Mouse (Mus musculus) 3T3-L1 (cell line): ENCODE results near the gene Vmn1r68.

Experiments
- DNase-seq: peaks from one replicate; pipeline ENCODE4 v3.0.0-alpha.2; 2015; ENCODE audit warnings: low read depth, low spot score

Vmn1r68 gene

DNA sequence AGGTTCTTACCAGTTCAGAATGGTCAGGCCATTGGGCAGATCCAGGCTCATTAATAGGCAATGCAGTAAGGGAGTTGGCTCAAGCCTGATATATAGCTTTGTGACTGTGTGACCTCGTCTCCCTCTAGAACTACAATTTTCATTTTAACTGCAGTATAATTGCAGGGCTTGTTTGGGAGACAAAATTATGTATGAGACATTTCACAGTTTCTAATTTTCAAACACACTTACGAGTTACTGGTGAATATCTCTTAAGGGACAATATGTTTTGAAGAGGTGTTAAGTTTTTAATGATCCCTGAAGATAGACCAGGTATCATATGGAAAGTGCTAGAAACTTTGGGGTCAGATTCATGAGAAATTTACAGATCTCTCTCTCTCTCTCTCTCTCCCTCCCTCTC lies at the start of gene Vmn1r68:
Gene Vmn1r68 (minus strand): TSS at position 101 of the 400 bp plus-strand sequence.
- no peak for DNase-seq

DNA sequence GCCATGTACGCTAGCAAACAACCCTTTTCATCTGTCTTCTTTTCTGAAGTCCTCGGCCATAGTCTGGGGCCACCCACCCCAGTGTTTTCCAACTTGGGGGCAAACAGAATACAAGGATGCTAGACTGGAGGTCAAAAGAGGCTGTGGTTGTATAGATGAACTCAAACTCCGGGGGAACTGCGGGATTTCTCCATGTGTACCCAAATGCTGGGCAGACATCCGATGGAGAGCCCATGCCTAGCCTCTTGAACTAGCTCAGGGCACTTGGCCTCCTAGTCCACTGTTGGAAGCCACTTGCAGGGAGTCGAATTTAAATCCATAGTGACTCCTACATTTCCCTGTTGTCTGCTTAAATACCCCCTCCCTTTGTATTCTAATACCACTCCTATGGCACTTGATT lies 62.7 kb downstream of the Vmn1r68 start:
- no peak for DNase-seq

DNA sequence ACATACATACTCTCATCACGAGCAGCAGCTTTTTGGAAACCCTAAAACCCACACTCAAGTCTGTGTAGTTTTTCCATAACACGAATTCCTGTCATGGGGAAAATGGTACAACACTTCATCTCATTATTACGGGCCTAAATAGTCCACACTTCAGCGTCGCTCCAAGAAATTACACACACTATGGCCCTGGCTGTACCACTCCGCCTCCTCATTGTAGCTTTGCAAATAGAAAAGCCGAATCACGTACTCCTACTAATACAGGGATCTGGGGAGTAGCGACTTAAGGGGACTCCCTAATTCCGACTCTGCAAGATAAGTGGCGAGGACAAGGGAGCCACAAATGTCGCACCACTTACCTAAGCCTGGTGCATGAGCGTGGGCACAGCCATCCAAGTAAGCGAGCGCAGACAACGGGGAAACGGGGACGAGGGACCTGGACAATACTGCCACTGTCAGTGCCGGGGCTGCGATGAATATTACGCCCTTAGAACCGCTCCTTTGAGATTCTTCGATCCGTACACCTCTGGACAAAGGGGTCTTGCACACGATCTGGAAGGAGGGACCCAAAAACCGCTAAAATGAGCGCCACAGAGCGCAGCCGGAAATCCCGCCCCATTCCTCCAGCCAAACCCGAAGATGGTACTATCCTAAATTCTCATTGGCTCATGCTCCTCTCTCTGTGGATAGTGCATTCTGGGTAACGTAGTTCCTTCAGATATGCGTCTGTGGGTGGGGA lies 63.3 kb downstream of the Vmn1r68 start, which contains the start of gene Zik1:
Gene Zik1 (minus strand): TSS at position 609 of the 736 bp plus-strand sequence.
- DNase-seq = peak; percentile 78

DNA sequence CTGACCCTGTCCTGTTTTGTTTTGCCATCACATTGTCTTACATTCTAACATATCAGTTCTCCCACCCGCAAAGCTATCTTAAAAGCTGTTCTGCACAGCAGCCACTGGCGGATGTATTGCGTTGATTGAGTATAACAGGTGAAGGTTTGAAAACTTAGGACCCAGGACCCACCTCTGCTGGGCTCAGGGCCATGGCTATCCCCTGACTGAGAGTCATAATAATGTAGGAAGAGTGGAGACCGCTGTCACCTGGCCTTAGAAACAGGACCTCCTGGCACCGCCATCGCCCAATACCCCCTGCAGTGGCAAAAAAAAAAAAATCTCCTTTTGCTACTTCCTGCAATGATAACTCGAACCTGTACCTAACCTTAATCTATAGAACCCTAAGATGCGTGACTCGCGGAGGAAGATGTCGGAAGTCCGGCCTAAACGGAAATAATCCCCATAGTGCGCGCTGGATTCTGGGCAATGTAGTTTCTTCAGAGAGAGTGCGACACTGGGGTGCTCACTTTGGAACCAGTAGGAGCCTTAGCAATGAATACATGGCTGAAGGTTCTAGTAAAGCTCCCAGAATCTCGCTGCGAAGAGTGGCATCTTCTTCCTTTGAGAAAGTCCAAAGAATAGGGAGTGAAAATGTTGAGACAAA lies 77.6 kb downstream of the Vmn1r68 start:
- no peak for DNase-seq

DNA sequence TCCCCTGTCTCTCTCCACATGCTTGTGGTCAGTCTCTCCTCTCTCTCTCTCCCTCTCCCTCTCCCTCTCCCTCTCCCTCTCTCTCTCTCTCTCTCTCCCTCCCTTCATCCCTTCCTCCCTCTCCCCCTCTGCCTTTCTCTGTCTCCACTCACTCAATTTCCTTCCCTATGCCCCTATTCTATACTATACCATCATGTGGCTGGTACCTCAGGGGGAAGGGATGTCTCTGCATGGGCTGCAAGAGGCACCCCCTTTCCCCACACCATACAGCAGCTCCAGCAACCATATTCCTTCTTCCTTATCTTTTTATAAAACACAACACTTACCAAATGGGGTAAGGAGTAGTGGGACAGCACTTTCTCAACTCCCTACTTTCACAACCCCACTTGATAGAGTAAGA lies 78.5 kb downstream of the Vmn1r68 start:
- no peak for DNase-seq

DNA sequence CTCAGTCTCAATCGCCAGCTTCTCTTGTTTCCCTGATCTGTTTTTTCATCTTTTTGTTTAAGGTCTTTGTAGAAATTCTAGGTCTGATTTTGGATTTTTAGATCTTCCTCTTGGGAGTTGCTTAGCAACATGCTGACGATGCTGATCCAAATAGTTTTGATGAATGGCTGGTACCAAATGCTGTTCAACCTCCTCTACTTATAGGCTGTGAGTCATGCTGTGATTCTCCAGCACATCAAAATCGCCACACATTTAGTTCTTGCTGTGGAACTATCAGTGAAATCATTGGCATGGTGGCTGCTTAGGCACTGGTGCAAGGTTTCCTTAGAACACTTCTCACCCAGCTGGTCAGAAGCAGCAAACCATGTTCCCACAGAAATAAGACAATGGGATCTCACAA lies 100.1 kb downstream of the Vmn1r68 start:
- no peak for DNase-seq
